Mouse (Mus musculus) layer of hippocampus, postnatal 25 days (tissue): ENCODE measurements around the gene Serinc2. TPM values are rescaled to one million over a fixed set of nuclear protein-coding genes. Genes with fewer than 3 reads are reported as not detected.

Experiments
- DNase-seq, 2 experiments: peaks; one replicate each; pipeline ENCODE4 v3.0.0; 2022; ENCODE audit warnings: mixed read lengths in 2 of 2, low spot score in 1 of 2; ENCODE audit errors: extremely low spot score in 1 of 2
- total RNA-seq, 2 experiments: library from RNA; stranded (reverse); gene quantifications; 2 replicates each; pipeline ENCODE4 v1.2.3; 2021

The Serinc2 gene
- total RNA-seq, 2 experiments from 2014 or later = 9.2 to 12.9 TPM

DNA sequence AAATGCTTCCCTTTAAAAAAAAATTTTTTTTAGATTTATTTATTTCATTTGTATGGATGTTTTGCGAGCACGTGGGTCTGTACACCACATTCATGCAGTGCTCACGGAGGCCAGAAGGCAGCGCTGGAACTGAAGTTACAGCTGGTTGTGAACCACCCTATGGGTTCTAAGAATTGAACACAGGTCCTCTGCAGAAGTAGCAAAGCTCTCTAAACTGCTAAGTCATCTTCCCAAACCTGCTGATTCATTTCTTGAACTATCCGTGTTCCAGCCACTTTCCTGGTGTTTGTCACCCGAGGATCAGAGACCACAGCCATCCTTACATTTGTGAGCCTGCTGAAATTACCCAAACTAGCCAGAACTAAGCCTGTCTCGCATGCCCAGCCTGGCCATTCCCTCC, 66.6 kb downstream of the Serinc2 start:
- no peak for DNase-seq

DNA sequence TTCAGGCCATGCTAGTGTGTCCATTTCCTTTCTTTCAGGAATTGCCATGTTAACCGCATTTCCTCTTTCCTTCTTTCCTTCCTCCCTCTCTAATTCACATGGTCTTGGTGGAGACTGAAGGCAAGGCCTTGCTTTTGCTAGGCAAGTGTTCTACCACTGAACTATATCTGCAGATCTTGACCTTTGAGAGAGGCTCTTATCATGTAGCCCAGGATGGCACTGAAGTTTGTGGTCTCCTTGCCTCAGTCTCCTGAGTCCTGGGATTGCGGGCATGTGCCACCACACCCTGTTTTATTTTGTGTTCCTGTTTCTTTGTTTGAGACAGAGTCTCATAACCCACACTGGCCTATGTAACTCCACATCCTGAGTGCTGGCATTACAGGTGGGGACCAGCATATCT, 67.1 kb downstream of the Serinc2 start:
- no peak for DNase-seq

Other genes starting within 250 kb of the Serinc2 start
- gene Col16a1, start 231.4 kb downstream of the Serinc2 start, total RNA-seq = 10 to 100 TPM in 1 of 2 experiments, 1 to 10 TPM in 1; 8.8 to 10.5 TPM
- gene Pef1, start 176.6 kb downstream of the Serinc2 start, total RNA-seq = 10 to 100 TPM; 58.5 to 66.3 TPM
- 1 to 10 TPM; 3.2 to 4.5 TPM for gene Hcrtr1, start 139.8 kb downstream of the Serinc2 start, total RNA-seq
- gene Tinagl1, start 104.1 kb downstream of the Serinc2 start, total RNA-seq = 1 to 10 TPM; 7.5 to 8.7 TPM
- not detected for gene Gm853, start 56.8 kb downstream of the Serinc2 start, total RNA-seq
- gene Fabp3, start 29.4 kb upstream of the Serinc2 start, total RNA-seq = 100 to 1,000 TPM; 108 to 111 TPM
- gene Gm10570, start 29.5 kb upstream of the Serinc2 start, total RNA-seq = 1 to 10 TPM; 1.2 to 1.4 TPM
- 10 to 100 TPM; 65.4 to 67.7 TPM for gene Zcchc17, start 80.7 kb upstream of the Serinc2 start, total RNA-seq
- gene Snrnp40, start 80.9 kb upstream of the Serinc2 start, total RNA-seq = 10 to 100 TPM; 28.8 to 31.3 TPM